Mouse (Mus musculus) spleen, postnatal 4 days (tissue): ENCODE measurements around the gene Dnah17.
A peak's percentile ranks its signal among the peaks of the same experiment; 100 is the strongest.

Source experiments
- DNase-seq, 2 experiments: peaks; one replicate each; pipeline ENCODE4 v3.0.0; 2022; ENCODE audit warnings: low spot score in 2 of 2

The Dnah17 gene

DNA sequence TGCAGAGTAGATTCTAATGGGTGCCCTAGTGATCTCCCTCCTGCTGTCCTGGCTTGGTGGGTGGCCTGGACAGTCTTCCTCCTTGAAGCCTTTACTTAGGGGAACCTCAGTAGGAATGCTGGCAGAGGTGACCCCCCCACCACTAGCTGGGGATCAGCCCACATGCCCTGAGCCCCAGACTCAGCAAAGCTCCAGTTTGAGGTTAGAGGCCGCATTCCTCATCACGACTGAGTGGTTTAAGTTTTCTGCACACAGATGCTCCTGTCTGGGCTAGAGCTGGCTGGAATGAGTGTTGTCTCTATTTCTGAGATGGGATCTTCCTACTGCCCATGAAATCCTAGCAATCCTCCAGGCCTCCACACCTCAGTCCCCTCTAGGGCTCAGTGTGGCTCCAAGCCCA, 106.3 kb downstream of the Dnah17 start:
- DNase-seq, result no peak

DNA sequence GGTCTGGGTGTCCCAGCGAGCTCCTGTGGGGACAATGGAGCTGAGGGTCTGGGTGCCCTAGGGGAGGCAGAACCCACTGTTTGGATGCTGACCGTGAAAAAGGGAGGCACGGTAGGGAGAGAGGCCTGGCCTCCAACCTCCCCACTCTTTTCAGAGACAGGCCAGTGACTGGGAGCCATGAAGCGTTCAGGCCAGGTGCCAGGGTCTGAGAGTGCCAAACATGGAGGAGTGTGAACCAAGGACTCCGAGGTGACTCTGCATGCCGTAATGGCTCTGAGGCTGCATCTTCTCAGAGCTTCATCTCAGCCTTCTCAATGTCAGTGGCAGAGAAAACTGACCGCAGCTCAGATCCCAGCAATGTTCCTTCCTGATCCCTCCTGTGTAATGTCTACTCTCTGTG, 107.0 kb downstream of the Dnah17 start:
- DNase-seq, result no peak

DNA sequence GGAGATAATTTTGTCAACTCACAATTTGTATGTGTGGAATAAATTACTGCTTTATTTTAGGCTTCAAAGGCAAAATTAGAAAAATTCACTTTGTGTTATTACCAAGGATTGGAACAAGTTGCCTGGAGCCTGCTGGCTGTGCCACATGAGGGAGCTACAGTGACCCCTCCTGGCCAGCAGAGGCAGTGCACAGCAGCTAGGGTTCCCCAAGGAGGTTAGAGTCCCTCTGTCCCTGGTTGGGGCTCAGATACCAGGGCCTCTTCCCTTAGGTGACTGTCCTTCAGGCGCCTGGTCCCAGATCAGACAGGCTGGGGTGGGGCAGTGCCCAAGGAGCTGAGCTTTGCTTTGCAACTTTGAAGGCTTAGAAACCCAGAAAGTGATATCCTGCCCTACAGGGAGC, 108.6 kb downstream of the Dnah17 start:
- peak; percentile 77 to 90 for DNase-seq

DNA sequence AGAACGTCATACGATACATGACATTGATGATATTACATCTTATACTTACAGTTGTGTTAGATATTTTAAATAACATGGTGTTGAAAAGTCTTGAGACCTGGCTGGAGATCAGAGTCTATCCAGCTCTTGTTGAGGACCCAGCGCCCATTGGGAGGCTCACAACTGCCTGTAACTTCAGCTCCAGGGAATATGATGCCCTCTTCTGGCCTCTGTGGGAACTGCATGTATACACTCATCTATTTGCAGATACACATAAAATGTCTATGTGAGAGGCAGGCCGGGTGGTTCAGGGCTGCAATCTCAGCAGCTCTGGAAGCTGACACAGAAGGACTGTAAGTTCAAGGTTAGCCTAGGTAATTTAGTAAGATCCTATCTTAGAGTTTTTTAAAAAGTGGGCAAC, 112.1 kb downstream of the Dnah17 start:
- DNase-seq, result no peak

DNA sequence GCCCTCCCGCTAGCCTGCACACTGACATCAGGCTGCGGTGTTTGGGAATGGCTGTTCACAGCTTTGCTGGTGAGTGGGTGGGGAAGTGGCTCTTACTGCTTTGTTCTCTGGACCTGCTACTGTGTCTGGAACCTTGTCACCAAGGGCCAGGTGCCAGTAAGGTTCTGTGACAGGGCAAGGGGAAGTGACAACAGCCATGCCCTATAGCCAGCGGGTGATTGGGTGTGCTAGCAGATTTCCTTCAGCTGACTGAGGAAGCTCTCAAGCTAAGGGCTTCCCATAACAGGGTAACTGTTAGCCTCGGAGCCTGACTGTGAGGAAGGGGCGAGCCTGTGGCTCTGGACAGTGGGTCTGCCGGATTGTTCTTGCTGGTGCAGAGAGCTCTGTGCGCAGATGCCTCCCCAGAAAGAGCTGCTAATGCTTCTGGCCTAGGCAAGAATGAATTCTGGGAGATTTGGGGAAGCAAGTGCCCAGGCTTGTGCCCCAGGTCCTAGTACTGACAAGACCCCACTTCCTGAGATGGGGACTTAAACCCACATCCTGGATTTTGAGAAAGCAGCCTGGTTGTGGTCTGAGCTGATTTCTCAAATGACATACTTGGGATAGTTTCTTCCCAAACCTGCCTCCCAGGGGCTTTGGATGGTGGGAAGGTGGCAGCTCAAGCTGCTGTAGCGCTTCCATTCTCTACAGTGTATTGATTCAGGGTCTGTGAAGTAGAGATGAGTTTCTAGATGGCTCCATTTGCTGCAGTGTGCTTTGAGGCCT, 114.9 kb downstream of the Dnah17 start:
- DNase-seq, result no peak

DNA sequence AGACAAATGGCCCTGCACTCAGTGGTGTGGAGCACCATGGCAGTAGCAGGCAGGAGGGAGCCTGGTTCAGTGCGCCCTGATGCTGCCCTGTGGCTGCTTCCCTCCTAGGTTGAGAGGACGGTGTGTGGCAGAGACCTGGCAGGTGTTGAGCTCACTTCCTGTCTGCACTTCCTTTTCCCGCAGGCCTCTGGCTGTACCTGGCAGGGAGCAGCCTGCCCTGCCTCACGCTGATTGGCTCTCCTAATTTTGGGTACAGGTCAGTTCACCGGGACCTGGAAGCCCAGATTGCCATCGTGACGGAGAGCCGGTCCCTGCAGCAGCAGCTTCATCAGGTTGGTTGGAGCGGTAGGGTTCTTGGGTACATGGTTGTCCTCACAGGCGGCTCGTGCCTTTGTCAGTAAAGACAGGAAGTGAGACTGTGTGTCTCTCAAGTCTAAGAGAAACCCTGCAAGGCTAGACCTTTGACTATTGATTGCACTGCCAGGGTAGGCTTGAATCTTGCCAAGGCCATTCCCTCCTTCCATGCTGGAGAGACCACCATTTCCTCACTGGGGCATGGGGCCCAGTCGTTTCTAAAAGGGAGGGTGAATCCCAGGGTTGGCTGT, 115.9 kb downstream of the Dnah17 start:
- no peak for DNase-seq

DNA sequence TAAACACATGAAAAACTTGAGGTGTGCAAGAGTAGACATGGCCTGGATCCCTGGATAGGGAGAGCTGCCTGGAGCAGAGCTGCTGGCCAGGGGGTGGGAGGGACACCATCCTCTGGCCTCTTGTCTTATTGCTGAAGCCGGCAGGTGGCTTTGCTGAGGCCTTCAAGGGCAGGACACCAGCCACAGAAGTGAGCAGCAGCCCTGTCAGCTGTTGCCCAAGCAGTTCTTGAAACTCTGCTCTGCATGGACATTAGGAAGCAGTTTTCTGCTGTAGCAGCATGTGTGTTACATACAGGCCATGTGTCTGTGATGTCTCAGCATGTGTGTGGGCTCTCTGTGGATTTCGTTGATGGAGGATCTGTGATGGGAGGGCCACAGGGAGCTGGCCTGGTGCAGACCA, 117.1 kb downstream of the Dnah17 start:
- DNase-seq, result no peak

DNA sequence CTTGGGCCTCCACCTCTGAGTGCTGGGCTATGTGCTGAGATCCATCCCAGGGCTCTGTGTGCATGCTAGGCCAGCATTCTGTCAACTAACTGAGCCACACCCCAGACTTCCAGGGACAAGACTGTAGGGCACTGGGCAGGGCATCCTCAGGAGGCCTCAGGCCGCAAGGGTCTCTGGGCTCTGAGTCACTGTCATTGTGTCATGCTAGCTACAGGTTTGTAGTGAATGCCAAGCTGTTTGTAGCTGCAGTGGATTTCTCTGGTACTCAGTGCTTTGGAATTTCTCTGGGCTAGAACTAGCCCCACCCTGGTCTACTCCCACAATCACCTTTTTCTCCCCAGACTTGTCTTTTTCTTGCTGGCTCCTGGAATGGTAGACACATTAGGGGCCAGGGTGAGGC, 117.8 kb downstream of the Dnah17 start:
- DNase-seq, result no peak

DNA sequence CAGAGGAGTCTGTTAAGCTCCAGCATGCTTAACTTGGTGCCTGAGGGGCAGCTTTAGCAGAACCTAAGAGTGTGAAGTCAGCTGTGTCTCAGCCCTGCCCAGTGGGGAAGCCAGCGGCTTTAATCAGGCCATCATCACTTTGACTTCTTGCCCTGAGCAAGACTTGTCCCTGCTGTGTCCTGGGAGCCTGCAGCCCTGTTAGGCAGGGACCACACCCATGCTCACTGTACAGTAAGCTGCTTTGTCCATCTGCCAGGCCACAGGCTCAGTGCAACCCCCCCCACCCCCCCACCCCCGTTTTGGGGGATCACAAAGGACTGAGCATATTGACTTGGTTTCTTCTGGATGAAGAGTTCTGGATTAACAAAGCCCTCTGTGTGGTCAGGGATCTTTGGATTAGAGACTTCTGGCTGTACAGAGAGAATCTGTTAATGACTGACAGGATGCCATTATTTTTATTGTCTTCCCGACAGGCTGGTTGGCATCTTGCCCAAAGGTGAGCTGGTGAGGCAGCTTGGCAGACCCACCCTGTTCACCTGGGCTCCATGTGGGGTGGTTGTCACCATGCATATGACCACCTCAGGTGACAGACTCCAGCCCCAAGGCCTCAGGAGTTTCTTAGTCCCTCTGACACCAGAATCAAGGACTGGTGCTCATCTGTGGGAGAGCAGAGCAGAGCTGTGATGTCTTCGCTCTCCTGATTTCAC, 120.4 kb downstream of the Dnah17 start:
- DNase-seq, result no peak

DNA sequence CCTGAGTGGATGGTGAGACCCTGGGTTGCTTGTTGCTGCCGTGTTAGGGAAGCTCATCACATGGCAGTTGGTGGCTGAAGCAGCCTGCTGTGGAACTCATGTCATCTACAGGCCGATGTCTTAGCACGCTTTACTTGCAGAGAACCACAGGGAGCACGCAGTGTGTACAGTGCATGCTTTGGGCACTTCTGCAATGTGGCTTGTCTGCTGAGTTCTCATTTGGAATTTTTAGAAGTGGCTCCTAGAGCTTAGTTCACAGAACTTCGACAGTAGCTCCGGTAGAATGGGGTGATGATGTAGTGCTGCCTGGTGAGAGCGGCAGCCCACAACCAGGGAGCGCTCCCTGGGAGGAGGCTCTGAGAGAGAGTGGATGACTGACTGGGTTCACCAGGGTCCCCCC, 121.6 kb downstream of the Dnah17 start:
- DNase-seq, result no peak

DNA sequence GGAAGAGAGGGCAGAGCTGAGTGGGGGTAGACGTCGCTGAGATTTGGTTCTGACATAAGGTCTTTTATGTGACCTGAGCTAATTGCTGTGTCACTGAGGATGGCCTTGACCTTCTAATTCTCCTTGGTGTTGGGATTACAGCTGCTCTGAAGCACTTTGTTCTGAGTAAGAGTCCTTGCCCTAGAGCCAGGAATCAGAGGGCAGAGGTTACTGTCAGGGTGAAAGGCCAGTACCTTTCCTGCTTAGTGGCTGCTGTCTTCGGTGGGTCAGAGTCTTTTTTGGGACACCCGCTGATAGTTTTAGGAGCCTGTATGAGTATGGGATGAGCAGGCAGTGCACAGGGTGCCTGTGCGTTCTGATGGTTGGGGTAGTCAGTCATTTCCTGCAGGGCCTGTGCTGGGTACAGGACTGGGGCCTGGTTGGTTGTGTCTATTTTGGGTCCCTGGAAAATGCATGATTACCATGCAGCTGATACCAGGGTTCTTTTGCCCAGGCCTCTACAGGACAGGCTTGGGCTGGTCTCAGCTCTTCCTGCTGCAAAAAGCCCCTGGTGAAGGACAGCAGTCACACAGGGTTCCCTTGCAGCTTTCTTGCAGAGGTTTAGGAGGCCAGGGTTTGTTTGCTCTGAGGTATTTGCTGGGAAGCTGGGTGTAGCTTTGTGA, 122.2 kb downstream of the Dnah17 start:
- no peak for DNase-seq

DNA sequence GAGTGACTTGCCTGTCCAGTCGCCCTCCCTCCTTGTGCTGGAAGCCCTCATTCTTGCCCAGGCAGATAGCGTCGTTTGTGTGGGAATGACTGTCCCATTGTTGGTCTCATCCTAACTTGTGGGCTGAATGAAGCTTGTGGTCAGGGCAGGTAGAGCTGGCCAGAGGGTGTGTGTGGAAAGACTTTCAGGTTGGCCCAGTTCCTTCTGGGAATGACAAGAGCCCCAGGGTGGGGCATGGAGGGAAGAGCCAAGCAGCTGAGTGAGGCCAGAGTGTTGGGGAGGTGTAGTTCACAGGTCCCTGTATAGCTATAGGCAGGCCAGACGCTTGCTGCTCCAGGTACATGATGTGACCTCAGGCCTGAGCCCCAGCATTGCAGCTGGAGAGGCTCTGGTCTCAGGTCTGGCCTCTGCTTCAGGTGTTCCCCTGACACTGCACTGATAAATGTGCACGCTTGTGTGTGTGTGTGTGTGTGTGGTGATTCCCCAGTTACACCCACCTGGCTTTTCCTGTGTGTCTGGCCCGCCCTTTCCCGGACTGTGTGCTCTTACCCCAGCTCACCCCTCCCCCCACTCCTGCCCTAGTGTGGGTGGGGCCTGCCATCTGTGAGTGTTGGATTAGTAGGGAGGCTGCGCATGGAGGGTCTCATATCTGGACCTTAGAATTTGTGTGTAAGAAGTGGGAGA, 122.8 kb downstream of the Dnah17 start:
- DNase-seq, result peak in 1 of 2 experiments; percentile 44

DNA sequence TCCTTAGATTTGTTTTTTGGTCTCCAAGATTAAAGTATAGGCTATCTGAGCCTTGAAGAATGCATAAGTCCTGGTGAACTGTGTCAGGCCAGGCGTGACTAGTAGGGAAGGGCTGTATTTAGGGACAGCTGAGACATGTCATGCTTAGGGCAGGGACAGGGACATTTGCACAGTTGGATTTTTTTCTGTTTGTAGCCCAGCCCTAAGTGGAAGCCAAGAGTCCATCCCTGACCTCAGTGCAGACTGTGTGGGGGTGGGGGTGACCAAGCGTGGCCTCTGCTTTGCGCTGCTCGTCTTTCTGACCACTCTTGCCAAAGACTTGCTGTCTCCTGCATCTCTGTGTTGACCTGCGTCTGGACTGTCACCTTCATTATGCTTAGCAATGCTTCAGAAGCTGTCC, 126.2 kb downstream of the Dnah17 start:
- no peak for DNase-seq

DNA sequence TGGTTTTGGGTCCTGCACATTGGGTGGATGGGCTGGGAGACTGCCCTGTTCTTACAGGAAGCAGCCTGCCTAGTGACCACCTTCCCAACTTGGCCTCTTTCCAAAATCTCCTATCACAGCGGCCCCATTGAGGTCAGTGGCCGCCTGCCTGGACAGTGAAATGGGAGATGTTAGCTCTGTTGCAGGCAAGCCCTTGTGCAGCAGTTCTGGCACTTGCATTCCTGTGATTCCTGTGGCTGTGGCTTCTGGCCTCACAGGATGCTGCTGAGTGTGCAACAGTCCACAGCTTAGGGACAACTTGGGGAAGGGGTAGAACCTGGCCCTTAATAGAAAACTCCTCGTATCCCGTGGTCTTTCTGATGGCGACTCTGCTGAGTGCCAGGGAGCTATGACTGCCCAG, 126.7 kb downstream of the Dnah17 start:
- DNase-seq, result no peak

DNA sequence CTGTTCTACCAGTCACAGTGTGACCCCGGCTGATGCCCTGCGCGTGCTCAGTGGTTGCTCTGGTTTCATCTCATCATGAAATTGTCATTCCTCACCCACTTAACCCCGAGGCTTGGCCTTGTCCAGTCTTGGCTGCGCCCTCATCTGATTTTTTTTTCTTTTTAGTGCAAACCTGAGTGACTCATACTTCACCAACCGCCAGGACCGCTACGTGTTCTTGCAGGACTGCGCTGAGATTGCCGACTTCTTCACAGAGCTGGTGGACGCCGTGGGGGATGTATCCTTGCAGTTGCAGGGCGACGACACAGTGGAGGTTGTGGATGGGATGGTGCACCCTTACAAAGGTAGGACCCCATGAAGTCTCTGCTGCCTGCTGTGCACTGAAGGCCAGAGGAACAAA, 127.3 kb downstream of the Dnah17 start:
- no peak for DNase-seq

DNA sequence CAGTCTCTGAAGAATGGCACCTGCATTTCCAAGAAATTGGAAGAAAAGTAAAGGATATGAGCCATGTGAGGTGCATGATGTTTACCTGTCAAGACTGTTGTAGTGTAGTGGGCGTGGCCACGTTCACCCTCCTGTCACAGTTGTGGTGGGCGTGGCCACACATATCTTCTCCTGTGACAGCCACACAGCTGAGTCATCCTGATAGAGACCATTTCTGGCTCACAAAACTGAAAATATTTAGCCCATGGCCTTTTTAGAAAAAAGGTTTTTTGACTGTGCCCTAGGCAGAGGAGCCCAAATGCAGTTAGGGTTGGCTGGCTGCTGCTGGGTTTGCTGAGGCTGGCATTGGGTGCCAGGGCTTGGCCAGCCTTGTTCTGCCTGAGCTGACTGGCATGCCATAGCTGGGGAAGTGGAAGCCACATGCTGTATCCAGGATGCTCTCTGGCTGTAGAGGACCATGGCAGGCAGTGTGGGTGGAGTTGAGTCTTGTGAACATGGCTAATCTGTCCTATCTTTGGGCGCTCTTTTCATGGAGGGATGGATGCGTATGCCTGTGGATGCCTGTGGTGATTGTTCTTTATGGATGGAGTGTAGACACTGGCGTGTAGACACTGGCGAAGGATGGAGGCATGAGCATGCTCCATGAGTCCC, 129.7 kb downstream of the Dnah17 start:
- peak; percentile 74 to 84 for DNase-seq

DNA sequence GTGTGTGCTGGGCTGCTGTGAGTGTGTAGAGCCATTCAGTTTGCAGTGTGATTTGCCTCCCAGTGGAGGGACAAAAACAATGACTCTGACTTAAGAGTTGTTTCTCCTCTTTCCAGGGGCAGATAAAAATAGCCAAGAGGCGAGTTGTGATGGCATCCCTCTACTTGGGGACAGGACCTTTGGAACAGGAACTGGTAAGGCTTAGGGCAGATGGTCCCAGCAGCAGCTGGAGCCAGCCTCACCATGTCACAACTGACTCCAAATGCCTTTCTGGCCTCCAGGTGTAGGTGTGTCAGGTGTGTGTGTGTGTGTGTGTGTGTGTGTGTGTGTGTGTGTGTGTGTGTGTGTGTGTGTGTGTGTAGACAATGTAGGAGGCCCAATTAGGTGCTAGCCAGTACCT, 130.4 kb downstream of the Dnah17 start:
- DNase-seq, result no peak

DNA sequence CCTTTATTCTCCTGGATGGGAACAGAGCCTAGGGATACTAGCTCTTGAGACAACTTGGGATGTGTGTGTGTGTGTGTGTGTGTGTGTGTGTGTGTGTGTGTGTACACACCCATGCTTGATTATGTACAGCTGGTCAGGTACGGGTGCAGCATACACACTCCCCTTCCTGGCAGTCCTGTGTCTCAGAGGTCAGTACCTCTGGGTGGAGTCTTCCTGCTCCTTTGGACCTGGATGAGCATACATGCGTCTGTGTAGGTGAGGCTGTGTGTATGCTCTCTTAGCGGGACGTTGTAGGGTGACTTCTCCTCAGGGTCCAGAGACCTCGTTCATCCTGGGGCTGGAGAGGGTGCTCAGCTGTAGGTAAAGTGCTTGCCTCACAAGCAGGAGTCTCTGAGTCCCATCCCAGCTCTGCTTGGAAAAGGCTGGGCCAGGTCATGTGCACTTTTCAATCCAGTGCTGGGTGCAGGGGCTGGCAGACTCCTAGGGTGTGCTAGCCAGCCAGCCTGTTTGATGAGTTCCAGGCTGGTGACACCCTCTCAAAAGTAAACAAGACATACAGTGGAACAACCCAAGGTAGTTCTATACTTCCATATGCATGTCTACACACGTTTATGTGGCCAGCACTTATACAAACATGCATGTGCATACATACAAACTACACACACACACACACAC, 131.0 kb downstream of the Dnah17 start:
- DNase-seq, result no peak

DNA sequence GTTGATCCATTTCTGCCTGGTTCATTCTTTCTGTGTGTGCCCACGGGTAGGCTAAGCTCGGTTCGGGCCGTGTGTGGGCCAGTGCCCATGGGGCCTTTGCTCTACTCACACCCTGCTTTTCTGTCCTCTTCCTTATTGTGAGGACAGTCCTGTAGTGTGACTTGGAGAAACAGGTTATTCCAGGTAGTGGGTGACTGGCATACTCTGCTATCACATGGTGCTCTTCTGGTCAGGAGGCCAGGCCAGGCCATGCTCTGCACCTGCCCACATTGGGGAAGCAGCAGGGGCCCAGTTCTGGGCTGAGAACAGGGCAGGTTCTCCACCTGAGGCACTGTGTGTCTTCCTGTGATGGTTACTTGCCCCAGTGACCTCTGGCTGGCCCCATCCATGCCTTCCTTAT, 132.1 kb downstream of the Dnah17 start:
- DNase-seq, result no peak

DNA sequence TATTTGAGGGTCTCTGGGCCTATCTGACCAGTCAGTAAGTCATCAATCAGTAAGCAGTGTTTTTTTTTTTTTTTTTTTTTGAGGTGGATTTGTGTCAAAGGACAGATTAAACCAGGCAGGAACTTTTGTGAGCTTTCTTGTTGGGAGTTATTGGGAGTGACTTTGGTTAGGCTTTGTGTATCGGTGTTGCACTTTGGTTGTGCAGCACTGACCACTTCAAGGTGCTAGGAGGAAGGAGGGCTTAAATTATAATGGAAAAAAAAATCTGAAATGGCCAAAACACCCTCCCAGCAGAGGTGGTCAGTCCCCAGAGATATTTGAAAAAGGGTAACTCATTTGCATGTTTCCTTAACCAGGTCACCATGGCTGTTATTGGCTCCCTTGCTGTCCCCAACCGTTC, 133.3 kb downstream of the Dnah17 start:
- DNase-seq, result no peak

DNA sequence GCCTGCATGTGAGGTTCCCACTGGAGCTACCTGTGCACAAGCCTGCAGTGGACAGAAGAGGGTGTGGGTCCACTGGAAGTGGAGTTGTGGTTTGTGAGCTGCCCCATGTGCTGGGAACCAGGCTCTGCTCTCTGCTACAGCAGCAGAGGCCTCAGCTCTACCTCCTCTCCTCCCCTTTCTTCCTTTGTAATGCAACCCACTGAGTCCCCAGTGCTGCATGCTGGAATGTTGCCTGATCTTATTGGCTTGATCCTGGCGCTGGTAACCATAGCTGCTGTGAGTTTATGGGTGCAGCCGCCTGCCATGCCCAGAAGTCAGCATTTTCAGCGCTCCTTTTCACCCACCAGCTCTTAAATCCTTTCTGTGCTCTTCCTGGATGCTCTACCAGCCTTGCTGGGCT, 134.4 kb downstream of the Dnah17 start:
- DNase-seq, result no peak
